Mouse (Mus musculus) liver (tissue): Measurements from ENCODE around the gene Tsga13.

Experiments used
- DNase-seq: peaks from one replicate; pipeline ENCODE4 v3.0.0-alpha.2; 2020; ENCODE audit warnings: mixed read lengths

The Tsga13 gene

DNA sequence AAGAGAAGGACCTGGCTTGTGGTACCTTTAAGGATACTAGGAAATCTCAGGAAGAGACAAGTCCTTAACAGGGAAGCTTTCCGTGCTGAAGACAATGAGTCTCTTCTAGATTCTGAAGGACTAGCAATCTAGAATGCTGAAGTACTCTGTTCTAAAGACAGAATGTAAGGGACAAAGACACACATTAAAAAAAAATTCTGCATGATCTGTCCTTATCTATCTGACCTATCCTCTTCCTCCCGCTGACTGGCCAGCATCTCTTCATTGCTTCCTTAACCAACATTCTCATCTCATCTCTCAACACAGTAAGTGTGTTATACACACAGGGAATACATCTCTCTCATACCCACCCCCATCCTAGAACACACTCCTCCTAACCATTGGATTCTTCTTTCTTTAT, at the start of gene Tsga13:
Gene Tsga13 (minus strand): TSS at position 101 of the 400 bp plus-strand sequence.
- DNase-seq: no peak

DNA sequence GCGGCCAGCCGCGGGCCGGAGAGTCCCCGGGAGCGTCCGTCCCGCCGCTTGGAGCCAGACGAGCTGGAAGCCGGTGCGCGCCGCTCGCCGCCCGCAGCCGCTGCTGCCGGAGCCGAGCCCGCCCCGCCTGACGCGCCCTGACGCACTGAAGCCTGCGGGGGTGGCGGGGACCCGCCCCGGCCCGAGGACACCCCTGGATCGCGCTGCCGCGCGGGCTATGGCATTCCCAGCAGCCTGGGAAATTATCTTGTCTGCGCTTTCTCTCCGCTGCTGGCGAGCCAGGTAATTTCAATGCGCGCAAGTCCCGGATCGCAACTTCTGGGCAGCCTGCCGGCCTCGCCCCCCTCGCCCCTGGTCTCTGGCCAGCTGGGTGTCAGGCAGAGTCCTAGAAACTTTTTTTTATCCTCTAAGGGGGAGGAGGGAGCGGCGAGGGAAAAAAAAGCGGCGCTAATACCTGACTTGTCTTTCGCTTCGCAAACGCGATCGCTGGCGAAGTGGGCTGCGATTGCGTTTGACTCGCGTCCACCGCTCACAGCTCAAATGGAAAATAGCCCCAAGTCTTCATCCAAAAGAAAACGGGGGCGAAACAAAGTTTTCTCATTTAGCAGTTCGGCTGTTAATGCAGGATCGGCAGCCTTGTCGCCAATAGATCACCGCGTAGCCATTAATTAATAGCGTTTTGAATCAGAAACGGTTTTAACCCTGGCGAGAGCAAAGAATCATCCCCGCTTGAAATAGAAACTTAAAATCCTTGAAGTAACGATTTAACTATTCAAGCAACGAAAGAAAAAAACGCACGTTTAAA, 43.6 kb upstream of the Tsga13 start, which contains the start of gene Klf14:
Gene Klf14 (minus strand): TSS at position 343 of the 805 bp plus-strand sequence.
- peak; percentile 21 for DNase-seq

DNA sequence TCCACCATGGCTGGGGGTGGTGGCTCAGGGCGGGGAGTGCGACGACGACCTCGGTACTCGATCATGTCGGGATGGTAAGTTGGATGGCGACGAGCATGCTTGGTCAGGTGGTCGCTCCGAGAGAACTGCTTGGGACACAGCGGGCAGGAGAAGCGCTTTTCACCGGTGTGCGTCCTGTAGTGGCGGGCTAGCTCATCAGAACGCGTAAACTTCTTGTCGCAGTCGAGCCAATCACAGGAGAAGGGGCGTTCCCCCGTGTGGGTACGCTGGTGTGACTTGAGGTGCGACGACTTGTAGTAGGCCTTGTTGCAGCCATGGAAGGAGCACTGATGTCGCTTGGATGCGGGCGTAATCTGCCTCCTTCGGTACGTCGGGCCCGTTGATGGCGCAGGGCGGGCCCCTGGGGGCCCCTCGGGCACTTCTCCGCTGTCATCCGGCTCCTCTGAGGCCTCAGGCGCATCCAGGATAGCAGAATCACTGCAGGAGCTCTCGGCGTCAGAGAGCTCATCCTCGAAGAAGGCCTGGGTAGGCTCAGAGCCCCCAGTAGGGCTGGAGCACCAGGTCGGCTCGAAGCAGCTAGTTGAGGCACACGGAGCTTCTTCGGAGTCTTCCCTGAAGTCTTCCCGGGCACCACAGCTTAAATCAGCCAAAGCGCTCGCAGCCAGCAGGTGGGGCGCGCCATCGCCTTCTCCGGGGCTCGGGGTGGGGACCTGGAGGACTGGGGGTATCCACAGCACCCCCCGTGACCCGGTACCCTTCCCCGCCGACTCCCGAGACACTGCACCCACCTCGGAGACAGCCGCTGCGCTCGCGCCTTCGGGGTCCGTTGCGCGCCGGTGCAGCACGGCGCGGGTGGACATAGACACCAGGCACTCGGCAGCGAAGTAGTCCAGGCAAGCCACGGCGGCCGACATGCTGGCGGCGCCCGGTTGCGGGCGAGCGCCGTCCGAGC, 42.7 kb upstream of the Tsga13 start:
- DNase-seq: peak; percentile 10

DNA sequence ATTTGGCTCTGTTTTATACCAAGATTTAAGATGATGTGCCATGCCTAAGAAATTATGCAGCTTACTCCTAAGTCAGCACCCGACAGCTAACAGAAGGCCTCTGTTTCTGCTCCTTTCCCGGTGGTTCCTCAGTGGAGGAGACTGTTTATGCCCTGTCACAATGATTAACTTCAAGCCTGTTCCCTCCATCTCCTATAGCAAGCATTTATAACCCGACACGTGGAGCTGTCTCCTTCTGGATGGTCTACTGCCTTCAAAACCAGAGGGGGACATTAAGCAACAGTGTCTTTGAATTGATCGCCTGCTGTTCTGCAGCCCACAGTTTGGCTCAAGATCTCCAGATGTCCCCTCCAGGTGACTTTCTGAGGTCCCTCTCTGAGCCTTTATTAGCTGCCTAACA, 23.9 kb upstream of the Tsga13 start:
- DNase-seq: no peak

DNA sequence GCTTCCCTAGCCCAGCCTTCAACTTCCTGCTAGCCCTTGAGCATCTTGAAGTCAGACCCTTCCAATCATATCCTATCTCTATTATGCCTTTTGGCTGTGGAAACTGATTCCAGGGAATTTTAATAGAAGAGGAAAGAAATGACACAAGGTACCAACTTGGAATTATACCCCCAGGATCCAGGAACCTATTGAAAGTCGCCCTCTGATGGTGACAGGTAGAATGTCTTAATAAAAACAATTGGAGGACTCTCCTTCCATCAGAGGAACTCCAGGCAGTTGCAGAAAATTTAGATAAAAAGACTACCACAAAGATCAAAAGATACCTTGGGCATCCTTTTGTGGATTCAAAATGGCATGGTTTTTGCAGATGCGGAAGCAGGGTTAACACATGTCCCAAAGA, 7.4 kb upstream of the Tsga13 start:
- DNase-seq: no peak

DNA sequence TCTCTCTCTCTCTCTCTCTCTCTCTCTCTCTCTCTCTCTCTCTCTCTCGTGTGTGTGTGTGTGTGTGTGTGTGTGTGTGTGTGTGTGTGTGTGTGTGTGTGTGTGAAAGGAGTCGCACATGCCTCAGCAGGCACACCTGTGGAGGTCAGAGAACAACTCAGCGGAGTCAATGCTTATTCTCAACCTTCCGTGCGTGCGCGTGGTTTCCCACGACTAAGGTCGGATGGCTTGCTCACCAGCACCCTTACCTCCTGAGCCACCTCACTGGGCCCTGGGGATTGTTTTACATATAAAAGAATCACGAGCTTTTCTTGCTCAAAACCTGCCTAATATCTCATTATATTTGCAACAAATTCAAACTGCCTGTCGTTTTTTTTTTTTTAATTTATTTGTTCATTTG, 6.5 kb upstream of the Tsga13 start:
- DNase-seq: no peak

DNA sequence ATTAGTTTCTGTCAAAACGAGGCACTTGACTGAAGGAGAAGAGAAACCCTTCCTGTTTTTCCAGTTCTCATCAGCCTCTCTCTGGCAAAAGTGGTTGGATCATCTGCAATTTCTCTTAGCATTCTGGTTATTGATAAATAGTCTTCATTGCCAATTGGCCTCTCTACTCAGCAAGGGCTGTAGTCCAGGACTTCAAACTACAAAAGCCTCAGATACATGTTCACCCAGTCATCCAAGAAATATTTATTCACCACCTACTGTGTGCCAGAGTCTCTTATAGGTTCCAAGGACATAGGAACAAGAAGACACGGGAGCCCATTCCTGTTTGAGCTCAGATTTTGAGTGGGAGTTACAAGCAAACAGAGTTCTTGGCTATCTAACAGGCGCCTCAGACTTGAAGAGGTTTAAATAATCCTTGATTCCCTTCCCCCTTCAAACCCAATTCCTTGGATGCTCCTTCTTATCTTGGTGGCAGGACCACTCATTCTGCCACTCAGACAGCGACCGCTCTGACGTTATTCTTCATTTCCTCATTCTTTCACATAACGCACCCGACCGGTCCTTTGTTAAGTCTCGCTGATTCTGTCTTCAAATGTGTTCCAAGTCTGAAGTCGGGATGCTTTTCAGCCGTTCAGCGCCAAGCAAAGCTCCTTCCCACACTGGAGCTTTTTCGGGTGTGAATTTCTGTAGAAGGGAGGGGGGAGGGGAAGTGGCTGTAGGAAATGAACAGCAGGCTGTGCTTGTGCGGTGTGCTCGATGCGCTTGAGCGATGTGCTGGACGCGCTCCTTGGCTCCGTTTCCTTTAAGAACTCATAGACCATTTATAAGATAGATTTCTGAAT, 5.7 kb upstream of the Tsga13 start:
- DNase-seq: no peak

DNA sequence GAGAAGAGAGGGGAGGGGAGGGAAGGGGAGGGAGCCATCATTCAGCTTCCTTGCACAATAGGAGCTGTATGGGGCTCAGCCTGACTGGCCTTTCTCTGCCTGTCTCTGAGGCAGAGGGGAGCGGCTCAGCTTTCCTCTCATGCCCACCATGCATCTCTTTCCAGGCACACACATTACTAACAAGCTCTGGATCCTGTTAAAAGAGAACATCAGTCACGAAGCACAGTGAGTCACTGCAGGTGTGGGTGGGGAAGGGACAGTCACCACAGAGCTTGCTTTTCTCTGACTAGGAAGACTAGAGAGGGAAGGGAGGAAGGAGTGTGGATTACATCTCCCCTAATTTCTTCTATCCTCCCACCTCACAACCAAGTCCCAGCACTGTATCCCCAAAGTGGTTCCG, 7.4 kb downstream of the Tsga13 start:
- DNase-seq: no peak

DNA sequence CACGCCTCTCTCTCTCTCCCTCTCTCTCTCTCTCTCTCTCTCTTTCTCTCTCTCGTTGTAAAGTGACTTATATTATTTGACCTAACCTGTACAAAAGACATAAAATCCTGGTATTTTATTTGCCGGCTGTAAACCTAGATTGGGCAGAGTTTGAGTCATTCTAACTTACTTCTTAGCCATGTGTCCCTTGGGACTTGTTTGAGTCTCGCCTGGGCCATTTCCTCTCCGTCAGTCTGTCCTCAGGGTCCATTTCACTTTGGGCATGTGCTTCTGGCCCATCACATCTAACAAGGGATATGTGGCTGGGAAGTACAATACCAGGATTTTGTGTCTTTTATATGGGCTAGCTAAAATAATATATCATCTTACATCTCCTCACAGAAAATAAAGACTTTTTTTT, 10.5 kb downstream of the Tsga13 start:
- no peak for DNase-seq

DNA sequence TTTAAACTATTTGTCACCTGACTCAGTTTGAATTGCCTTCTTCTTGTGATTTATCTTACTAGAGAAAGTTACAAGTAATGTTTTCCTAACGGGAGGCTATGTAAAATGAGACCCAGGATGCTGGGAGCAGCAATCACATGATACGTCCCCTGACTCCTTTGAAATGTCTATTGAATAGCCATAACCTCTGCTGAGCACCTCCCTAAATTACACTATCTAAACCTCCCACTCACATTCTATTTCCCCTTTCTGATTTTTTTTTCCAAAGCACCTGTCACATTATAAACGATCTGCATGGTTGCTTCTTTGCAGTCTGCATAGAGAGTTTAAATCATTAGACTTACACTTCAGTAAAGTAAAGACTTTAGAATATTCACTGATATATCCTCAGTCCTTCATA, 11.3 kb downstream of the Tsga13 start:
- DNase-seq: no peak

DNA sequence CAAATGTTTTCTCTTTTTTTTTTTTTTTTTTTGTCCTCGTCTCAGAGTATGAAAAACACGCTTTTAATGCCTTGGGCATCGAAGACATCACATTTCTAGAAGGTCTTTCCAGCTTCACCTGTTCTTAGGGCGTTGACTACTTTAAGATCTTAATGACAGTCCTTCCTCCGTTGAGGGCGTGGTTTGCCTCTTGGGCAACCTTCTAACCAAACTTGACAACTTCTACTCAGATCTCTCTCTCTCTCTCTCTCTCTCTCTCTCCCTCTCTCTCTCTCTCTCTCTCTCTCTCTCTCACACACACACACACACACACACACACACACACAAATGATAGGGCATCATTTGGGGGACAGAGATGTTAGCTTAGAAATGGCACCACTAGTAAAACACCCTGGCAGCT, 17.9 kb downstream of the Tsga13 start:
- DNase-seq: peak; percentile 40

DNA sequence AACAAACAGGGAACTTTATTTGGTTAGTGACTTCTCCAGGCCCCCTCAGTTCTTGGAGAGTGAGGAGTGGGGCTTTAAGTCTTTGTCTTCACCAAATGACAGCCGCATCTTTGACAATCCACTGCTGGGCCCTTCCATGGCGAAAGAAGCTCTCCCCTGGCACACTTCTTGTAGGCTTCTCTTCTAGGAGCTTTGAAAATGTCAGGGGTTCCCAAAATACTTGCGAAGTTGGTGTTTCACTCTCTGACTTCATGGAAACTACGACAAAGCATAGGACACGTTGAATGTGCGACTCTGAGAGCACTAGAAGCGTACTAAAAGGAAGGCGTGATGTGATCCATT, 18.4 kb downstream of the Tsga13 start:
- no peak for DNase-seq

DNA sequence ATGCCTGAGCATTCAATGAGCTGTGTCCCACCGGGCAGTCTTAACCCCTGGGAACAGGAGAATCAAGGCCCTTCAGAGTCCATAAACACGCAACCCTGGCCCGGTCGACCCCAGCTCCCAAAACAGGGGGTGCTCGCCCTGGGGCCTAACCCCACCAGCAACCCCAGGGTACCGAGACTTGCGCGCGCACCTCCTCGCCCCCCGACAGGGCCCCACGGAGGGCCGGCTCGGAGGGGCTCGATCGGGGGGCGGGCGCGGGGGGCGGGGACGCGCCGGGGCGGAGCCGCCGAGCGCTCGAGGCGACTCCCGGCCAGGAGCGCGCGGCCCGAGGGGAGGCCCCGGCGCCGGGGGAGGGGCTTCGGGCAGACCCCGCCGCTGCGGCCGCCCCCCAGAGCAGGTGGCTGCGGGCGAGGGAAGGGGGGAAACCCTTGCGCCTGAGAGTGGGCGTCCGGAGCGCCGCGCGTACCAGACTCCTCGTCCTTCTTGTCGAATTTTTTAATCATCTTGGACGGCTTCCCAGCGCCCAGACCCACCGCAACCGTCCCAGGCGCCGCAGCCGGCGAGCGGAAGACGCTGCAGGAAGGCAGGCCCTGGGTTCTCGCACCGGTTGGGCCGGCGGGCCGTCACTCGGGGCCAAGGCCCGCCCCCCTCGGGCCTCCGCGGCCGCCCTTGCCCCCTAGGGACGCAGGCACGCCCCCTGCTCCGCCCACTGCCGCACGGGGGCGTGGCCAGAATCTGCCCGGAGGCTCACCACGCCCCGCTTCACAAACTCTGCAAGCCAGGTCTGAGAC, 19.0 kb downstream of the Tsga13 start, which contains the start of gene Copg2:
Gene Copg2 (minus strand): TSS at position 600 of the 791 bp plus-strand sequence.
- DNase-seq: peak; percentile 95

DNA sequence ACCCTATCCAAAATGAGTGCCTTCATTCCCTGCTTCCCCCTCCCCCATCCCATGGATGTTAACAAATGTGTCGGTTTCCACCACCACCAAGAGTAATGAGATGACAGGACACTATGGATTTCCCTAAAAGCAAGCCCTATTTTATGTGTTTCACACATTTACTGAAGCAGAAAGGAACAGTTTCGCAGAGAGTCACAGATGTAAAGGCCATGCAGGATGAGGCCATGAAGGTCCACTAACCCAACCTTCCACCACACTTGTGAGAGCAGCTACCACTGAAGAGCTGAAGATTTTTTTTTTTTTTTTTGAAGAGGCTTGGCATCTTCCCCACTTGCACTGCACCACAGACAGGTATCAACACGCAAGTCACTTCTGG, 19.6 kb downstream of the Tsga13 start:
- DNase-seq: no peak

DNA sequence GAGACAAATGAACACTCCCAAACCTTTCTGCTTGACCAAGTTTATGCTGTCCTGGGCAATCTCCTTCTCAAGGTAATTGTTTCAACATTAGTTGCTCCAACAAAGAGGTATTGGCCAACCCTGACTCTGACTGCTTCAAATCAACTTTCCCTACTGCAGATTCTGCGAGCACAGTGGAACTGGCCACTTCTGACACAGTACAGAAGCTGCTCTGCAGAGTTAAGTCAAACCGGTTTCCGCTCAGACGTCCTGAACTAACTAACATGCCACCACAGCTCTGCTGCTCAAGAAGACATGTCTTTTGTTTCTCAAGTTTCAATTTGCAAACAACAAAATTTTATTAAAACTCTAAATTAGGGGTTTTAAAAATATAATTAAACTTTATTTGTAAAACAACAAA, 22.3 kb downstream of the Tsga13 start:
- no peak for DNase-seq

DNA sequence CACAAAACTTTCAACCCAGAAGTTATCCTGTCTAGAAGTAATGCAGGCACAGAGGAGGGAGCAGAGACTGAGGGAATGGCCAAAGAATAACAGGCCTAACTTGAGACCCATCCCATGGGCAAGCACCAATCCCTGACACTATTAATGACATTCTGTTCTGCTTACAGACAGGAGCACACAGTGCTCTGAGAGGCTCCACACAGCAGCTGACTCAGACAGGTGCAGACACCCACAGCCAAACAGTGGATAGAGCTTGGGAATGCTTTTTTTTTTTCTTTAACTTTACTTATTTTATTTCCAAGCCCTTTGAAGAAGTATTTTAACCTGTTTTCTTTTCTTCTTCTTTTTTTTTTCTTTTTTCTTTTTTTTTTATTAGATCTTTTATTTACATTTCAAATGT, 23.6 kb downstream of the Tsga13 start:
- DNase-seq: no peak

DNA sequence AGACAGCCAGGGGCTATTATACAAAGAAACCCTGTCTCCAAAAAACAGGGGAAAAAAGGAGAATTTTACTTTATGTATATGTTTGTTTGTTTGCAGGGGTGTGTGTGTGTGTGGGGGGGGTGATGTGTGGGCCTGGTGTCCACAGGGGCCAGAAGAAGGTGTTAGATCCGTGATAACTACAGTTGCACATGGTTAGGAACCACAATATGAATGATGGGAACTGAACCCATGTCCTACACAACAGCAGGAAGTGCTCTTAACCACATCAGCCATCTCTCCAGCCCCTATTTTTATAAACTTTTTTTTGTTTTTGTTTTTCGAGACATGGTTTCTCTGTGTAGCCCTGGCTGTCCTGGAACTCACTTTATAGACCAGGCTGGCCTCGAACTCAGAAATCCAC, 30.5 kb downstream of the Tsga13 start:
- no peak for DNase-seq

DNA sequence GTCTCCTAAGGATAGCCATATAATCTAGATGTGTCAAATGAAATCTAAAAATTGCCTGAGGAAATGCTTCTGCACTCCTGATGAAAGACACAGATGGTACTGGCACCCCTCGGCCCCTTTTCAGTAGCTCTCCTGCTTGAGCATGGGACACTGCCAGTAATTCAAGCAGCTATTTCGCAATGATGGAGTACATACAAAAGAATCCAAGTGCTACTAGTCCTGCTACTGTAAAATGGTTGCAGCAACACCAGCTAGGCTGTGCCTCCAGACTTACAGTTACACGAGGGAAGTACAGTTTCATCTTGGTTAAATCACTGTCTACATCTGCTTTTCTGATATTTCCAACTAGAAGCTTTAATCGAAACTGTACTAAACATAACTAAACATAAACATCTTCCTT, 31.9 kb downstream of the Tsga13 start:
- DNase-seq: no peak

DNA sequence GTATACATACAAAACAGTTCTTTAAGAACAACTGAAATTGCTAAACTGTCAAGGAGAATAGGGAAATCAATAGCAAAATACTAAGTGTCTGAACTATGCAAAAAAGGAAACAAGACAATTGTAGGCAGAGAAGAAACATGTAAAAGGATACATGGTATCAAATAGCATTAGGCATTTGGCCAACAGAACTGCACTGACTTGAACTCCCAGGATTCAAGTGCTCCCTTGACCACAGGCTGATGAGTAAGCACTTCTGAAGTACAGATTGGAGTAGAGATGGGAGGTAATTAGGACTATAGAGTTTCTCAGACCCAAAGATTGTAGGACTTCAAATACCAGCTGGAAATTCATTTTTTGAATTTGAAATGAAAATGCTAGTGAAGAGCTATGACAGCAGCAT, 38.7 kb downstream of the Tsga13 start:
- DNase-seq: no peak

DNA sequence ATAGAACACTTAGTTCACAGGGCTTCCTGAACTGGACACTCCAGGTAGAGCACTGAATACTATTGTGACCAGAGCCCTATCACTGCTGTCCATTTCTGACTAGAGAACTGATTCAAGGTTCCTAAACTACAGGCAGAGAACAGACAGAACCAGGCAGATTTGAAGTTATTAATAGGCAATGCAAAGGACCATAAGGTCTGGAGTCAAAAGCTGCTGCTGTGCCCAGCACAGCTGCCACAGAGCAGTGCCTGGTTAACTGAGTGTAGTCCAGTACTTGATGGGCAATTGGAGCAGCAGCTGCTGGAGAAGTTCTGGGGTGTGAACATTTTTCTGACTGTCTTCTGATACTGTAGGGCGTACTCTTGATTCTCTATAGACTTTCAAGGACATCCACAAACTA, 48.9 kb downstream of the Tsga13 start:
- no peak for DNase-seq

DNA sequence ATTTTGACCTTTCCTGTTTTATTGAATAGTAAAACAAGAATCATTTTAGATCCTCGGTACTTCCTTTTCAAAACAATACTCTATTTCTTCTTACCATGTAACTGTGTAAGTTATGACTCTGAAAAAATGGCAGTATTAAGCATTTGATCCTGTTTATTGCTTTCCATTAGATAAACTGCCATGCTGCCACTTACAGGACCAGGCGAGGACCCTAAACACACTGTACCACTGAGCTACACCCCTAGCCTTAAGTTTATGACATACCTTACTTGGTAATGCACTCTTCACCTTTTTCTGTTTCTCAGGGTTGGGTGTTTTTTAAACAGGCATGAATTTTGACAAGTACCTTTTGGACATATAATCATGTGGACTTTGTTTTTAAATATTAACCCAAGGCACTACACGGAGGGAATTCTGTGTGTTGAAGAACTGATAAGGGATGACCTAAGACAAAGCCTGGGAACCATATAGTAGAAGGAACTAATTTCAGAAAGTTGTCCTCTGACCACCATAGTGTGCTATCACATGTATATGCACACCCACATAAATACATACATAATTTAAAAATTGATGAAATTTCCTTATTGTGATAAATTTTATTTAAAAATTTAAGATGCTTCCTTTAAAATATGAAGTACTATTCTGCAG, 50.2 kb downstream of the Tsga13 start:
- no peak for DNase-seq

DNA sequence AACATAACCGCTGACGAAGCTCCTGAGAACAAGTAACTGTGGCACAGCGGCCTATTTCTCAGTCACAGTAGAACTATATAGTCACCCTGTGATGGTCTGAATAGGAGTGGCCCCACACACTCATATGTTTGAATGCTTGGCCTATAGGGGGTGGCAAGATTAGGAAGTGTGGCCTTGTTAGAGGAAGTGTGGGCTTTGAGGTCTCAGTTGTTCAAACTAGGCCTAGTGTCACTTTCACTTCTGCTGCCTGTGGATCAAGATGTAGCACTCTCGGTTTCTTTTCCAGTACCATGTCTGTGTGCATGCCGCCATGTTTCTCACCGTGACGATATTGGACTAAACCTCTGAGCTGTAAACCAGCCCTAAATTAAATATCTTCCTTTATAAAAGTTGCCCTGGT, 59.4 kb downstream of the Tsga13 start:
- no peak for DNase-seq
